Mouse (Mus musculus) small intestine, adult 2 months (tissue): Measurements from ENCODE around the gene Tgfa.

Experiments used
- CTCF ChIP-seq: fragments of 200-500 bp; IDR thresholded peaks from 2 replicates; pipeline ENCODE4 v1.5.1; 2012; ENCODE audit warnings: low read depth, mild to moderate bottlenecking, control low read depth, inconsistent platforms, low read length, moderate library complexity, mixed read lengths; ENCODE audit not compliant: insufficient replicate concordance, insufficient read length; ENCODE audit errors: extremely low read depth
- POLR2A ChIP-seq: fragments of 200-500 bp; IDR thresholded peaks from 2 replicates; pipeline ENCODE4 v1.6.1; 2012; ENCODE audit warnings: low read depth, mild to moderate bottlenecking, control low read depth, inconsistent platforms, low read length, moderate library complexity

DNA sequence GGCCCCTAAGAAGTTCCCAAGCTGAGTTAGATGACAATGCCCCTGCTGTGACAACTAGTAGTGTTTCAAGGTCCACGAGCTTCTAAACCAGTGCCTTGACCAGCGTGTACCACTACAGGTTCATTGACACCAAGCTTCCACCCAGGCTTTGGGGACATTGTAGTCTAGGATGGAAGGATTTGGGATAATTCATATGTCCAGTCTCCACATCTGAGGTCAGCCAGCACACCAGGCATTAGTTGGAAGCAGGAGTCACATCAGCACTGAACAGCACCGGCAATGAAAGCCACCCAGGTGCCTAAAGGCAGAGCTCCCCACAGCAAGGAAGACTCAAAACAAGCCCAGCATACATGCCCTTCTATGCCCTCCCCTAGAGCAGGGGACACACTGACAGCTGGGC, 4.4 kb upstream of the Tgfa start:
- TF ChIP-seq POLR2A (no peak), CTCF (no peak)
